Mouse (Mus musculus) MEL (cell line): ENCODE measurements around the gene Dnah5. TPM values are rescaled to one million over a fixed set of nuclear protein-coding genes. Genes with fewer than 3 reads are reported as not detected.

Experiments used
- DNase-seq: peaks from one replicate; pipeline ENCODE4 v3.0.0; 2011; ENCODE audit warnings: low read depth, low spot score
- H3K27ac ChIP-seq: 2 replicates; pipeline ENCODE4 v1.5.1; 2012; ENCODE audit warnings: low read depth, mild to moderate bottlenecking, control low read depth, low read length, moderate library complexity; ENCODE audit not compliant: control insufficient read depth
- H3K27me3 ChIP-seq, 2 experiments: fragments of 150-350 bp in 1 of 2; sonication (generic) in 1 of 2; 2 replicates each; pipeline ENCODE4 v1.6.1; 2012; ENCODE audit warnings: low read length in 2 of 2, mild to moderate bottlenecking in 2 of 2, improper control_type of control experiment in 1 of 2, moderate library complexity in 1 of 2; ENCODE audit not compliant: insufficient read depth in 2 of 2, control insufficient read depth in 1 of 2
- H3K36me3 ChIP-seq, 2 experiments: 2 replicates each; pipeline ENCODE4 v1.6.1; 2012 to 2014; ENCODE audit warnings: low read length in 2 of 2, improper control_type of control experiment in 1 of 2, inconsistent platforms in 1 of 2, mild to moderate bottlenecking in 1 of 2; ENCODE audit not compliant: insufficient read depth in 2 of 2, control insufficient read depth in 1 of 2
- H3K4me1 ChIP-seq, 2 experiments: fragments of 150-350 bp in 1 of 2; sonication (generic) in 1 of 2; 2 replicates each; pipeline ENCODE4 v1.6.1; 2012; ENCODE audit warnings: low read length in 2 of 2, improper control_type of control experiment in 1 of 2, mild to moderate bottlenecking in 1 of 2; ENCODE audit not compliant: insufficient read depth in 2 of 2, control insufficient read depth in 1 of 2
- H3K4me3 ChIP-seq, 2 experiments: fragments of 150-350 bp in 1 of 2; sonication (generic) in 1 of 2; 2 replicates each; pipeline ENCODE4 v1.5.1; 2012; ENCODE audit warnings: low read depth in 2 of 2, low read length in 2 of 2, mild to moderate bottlenecking in 2 of 2, moderate library complexity in 2 of 2, control low read depth in 1 of 2, improper control_type of control experiment in 1 of 2; ENCODE audit not compliant: control insufficient read depth in 1 of 2, insufficient read depth in 1 of 2
- H3K79me2 ChIP-seq: 2 replicates; pipeline ENCODE4 v1.6.1; 2012; ENCODE audit warnings: mild to moderate bottlenecking, low read length, moderate library complexity; ENCODE audit not compliant: control insufficient read depth, poor library complexity, insufficient read depth
- H3K9ac ChIP-seq: 2 replicates; pipeline ENCODE4 v1.6.1; 2012; ENCODE audit warnings: low read depth, mild to moderate bottlenecking, control low read depth, low read length, moderate library complexity; ENCODE audit not compliant: control insufficient read depth, poor library complexity, severe bottlenecking
- H3K9me3 ChIP-seq: fragments of 150-350 bp; sonication (generic); replicated peaks from 2 replicates; pipeline ENCODE4 v1.6.1; 2012; ENCODE audit warnings: mild to moderate bottlenecking, low read length, improper control_type of control experiment, moderate library complexity; ENCODE audit not compliant: insufficient read depth
- BHLHE40 ChIP-seq: IDR thresholded peaks from 2 replicates; pipeline ENCODE4 v1.6.1; 2012; ENCODE audit warnings: low read depth, mild to moderate bottlenecking, inconsistent platforms, low read length, improper control_type of control experiment, borderline replicate concordance
- CHD1 ChIP-seq: IDR thresholded peaks from 2 replicates; pipeline ENCODE4 v1.6.1; 2012; ENCODE audit warnings: low read depth, mild to moderate bottlenecking, inconsistent platforms, low read length, improper control_type of control experiment
- CHD2 ChIP-seq: IDR thresholded peaks from 2 replicates; pipeline ENCODE4 v1.6.1; 2011; ENCODE audit warnings: low read length, improper control_type of control experiment
- EP300 ChIP-seq, 2 experiments: IDR thresholded peaks; 2 replicates each; pipeline ENCODE4 v1.6.1; 2011; ENCODE audit warnings: improper control_type of control experiment in 2 of 2, low read length in 2 of 2, low read depth in 1 of 2, mild to moderate bottlenecking in 1 of 2
- ETS1 ChIP-seq: IDR thresholded peaks from 2 replicates; pipeline ENCODE4 v1.6.1; 2012; ENCODE audit warnings: low read depth, mild to moderate bottlenecking, inconsistent platforms, low read length, improper control_type of control experiment, moderate library complexity
- GABPA ChIP-seq: IDR thresholded peaks from 2 replicates; pipeline ENCODE4 v1.6.1; 2012; ENCODE audit warnings: low read depth, mild to moderate bottlenecking, inconsistent platforms, low read length, improper control_type of control experiment, moderate library complexity
- GATA1 ChIP-seq: IDR thresholded peaks from 2 replicates; pipeline ENCODE4 v1.6.1; 2011; ENCODE audit warnings: low read depth, low read length, improper control_type of control experiment
- JUND ChIP-seq: IDR thresholded peaks from 2 replicates; pipeline ENCODE4 v1.6.1; 2011; ENCODE audit warnings: low read depth, mild to moderate bottlenecking, improper control_type of control experiment, low read length
- KAT2A ChIP-seq: conservative IDR thresholded peaks from 2 replicates; pipeline ENCODE4 v1.6.1; 2012; ENCODE audit warnings: low read depth, low read length, improper control_type of control experiment, inconsistent platforms
- MAZ ChIP-seq: IDR thresholded peaks from 2 replicates; pipeline ENCODE4 v1.6.1; 2012; ENCODE audit warnings: low read depth, mild to moderate bottlenecking, inconsistent platforms, low read length, improper control_type of control experiment
- MEF2A ChIP-seq: IDR thresholded peaks from 2 replicates; pipeline ENCODE4 v1.6.1; 2014; ENCODE audit warnings: low read depth, mild to moderate bottlenecking, inconsistent platforms, low read length, improper control_type of control experiment; ENCODE audit not compliant: poor library complexity, insufficient replicate concordance, severe bottlenecking; ENCODE audit errors: extremely low read depth
- MYC ChIP-seq: IDR thresholded peaks from 2 replicates; pipeline ENCODE4 v1.6.1; 2011; ENCODE audit warnings: low read depth, mild to moderate bottlenecking, low read length, improper control_type of control experiment, moderate library complexity
- NELFE ChIP-seq: IDR thresholded peaks from 2 replicates; pipeline ENCODE4 v1.6.1; 2011; ENCODE audit warnings: low read depth, low read length, improper control_type of control experiment
- NRF1 ChIP-seq: IDR thresholded peaks from 2 replicates; pipeline ENCODE4 v1.6.1; 2014; ENCODE audit warnings: low read depth, mild to moderate bottlenecking, inconsistent platforms, low read length, improper control_type of control experiment, moderate library complexity; ENCODE audit not compliant: poor library complexity, insufficient read depth, severe bottlenecking
- RAD21 ChIP-seq: IDR thresholded peaks from 2 replicates; pipeline ENCODE4 v1.6.1; 2011; ENCODE audit warnings: mild to moderate bottlenecking, low read depth, low read length, improper control_type of control experiment
- SIN3A ChIP-seq: IDR thresholded peaks from 2 replicates; pipeline ENCODE4 v1.6.1; 2012; ENCODE audit warnings: low read length, improper control_type of control experiment, inconsistent platforms
- SMC3 ChIP-seq: IDR thresholded peaks from 2 replicates; pipeline ENCODE4 v1.6.1; 2011; ENCODE audit warnings: low read depth, low read length, improper control_type of control experiment
- TAL1 ChIP-seq: IDR thresholded peaks from 2 replicates; pipeline ENCODE4 v1.6.1; 2012; ENCODE audit warnings: mild to moderate bottlenecking, inconsistent platforms, low read length, moderate library complexity, mixed read lengths
- TCF12 ChIP-seq: IDR thresholded peaks from 2 replicates; pipeline ENCODE4 v1.6.1; 2014; ENCODE audit warnings: low read depth, mild to moderate bottlenecking, inconsistent platforms, low read length, improper control_type of control experiment, moderate library complexity
- UBTF ChIP-seq: IDR thresholded peaks from 2 replicates; pipeline ENCODE4 v1.6.1; 2012; ENCODE audit warnings: low read depth, mild to moderate bottlenecking, inconsistent platforms, low read length, improper control_type of control experiment, moderate library complexity, borderline replicate concordance; ENCODE audit not compliant: insufficient read depth
- USF1 ChIP-seq: IDR thresholded peaks from 2 replicates; pipeline ENCODE4 v1.6.1; 2014; ENCODE audit warnings: low read depth, mild to moderate bottlenecking, inconsistent platforms, low read length, improper control_type of control experiment, moderate library complexity
- USF2 ChIP-seq, 2 experiments: IDR thresholded peaks; 2 replicates each; pipeline ENCODE4 v1.6.1; 2011 to 2012; ENCODE audit warnings: improper control_type of control experiment in 2 of 2, low read length in 2 of 2, borderline replicate concordance in 1 of 2, inconsistent platforms in 1 of 2, low read depth in 1 of 2, mild to moderate bottlenecking in 1 of 2; ENCODE audit not compliant: insufficient read depth in 1 of 2
- ZKSCAN1 ChIP-seq: IDR thresholded peaks from 2 replicates; pipeline ENCODE4 v1.6.1; 2012; ENCODE audit warnings: low read depth, mild to moderate bottlenecking, inconsistent platforms, low read length, improper control_type of control experiment, moderate library complexity
- ZNF384 ChIP-seq: IDR thresholded peaks from 2 replicates; pipeline ENCODE4 v1.6.1; 2012; ENCODE audit warnings: low read depth, mild to moderate bottlenecking, inconsistent platforms, low read length, improper control_type of control experiment
- polyA plus RNA-seq, 2 experiments: library from polyadenylated mRNA; stranded (reverse) in 1 of 2; unstranded in 1 of 2; fragments of >175 nt in 1 of 2; fragments of >200 nt in 1 of 2; gene quantifications; 2 replicates each; pipeline versions ENCODE4 v1.2.1 to v1.2.4; 2012; ENCODE audit warnings: low replicate concordance in 2 of 2, low read depth in 1 of 2; ENCODE audit not compliant: insufficient read length in 2 of 2, insufficient read depth in 1 of 2, missing spikeins in 1 of 2
- total RNA-seq: library from RNA; depleted of rRNA; stranded (reverse); fragments of 300-350 nt; gene quantifications from 2 replicates; pipeline ENCODE4 v1.2.3, GENCODE M21; 2012

Gene Dnah5
- total and polyA plus RNA-seq, 3 experiments: not detected

DNA sequence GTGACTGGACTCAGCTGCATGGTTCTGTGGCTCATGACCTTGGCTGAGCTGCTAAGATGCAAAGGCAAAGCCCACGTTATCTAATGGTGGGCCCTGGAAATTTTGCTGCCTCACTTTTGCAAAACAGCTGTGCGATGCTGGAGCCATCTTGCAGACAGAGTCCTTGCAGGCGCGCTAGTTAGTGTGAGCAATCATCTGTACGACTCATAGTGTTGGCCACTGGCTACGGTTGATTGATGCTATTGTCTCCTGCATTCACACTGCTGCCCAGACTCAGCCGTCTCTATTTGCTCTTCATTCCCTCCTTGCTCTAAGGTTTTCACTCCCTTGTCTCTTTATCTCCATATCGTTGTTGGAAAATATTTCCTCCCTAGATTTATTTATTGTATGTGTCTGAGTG lies 12.8 kb downstream of the Dnah5 start:
- DNase-seq: no peak
- Histone ChIP-seq H3K9ac (no peak overlapping the region), H3K27me3 (no peaks in the 10 kb centered on the region), H3K27ac (no peak overlapping the region), H3K36me3 (no peaks in the 10 kb centered on the region), H3K79me2 (no peaks in the 10 kb centered on the region), H3K9me3 (no peaks in the 10 kb centered on the region), H3K4me1 (no peaks in the 10 kb centered on the region), H3K4me3 (no peak overlapping the region)
- TF ChIP-seq NRF1 (no peak), EP300 (IDR thresholded peaks at IDR 0.05; ENCODE audit: low read depth in 1 of 2, low read length in 2 of 2) (no peak), JUND (no peak), MYC (no peak), BHLHE40 (no peak)

DNA sequence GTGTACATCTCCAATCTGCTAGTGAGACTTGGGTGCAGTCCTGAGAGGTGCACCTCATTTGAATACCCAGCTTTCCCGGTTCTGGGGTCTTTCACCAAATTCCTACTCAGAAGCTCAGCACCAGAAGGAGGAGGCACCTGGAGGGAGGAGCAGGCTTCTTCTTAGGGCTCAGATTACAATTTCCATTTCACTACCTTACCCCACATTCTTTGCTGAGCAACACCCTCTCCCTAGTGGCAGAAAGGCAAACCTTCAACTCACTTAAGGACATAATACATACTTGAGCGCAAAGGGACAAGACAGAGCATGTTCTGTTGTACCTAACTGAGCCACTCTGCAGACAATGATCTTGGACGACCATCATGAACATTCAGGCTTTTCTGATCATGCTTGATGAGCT lies 23.8 kb downstream of the Dnah5 start:
- DNase-seq: no peak
- TF ChIP-seq SMC3 (no peak), RAD21 (no peak), ZKSCAN1 (no peak), TAL1 (no peak), CHD2 (no peak), TCF12 (no peak), MAZ (no peak), SIN3A (no peak), MEF2A (no peak), USF2 (IDR thresholded peaks at IDR 0.05; ENCODE audit: borderline replicate concordance in 1 of 2, insufficient read depth in 1 of 2, low read depth in 1 of 2, low read length in 2 of 2) (no peak), ETS1 (no peak), CHD1 (no peak), USF1 (no peak), ZNF384 (no peak), UBTF (no peak), GATA1 (no peak), KAT2A (no peak), NELFE (no peak), GABPA (no peak)

More for the DNA sequence above, 23.8 kb downstream of the Dnah5 start:
- Histone ChIP-seq H3K4me3 (no peak overlapping the region), H3K27me3 (no peaks in the 10 kb centered on the region), H3K27ac (no peak overlapping the region), H3K36me3 (no peaks in the 10 kb centered on the region), H3K4me1 (no peaks in the 10 kb centered on the region), H3K9me3 (no peaks in the 10 kb centered on the region), H3K9ac (no peak overlapping the region), H3K79me2 (no peaks in the 10 kb centered on the region)
